Mouse (Mus musculus) CH12.LX (cell line): ENCODE data around the gene Vegfb. TPM values are rescaled to one million over a fixed set of nuclear protein-coding genes. Genes with fewer than 3 reads are reported as not detected.

Experiments used
- DNase-seq: peaks from one replicate; pipeline ENCODE4 v3.0.0-alpha.2; 2013; ENCODE audit errors: extremely low read depth
- H3K27ac ChIP-seq: 2 replicates; pipeline ENCODE4 v1.5.1; 2012; ENCODE audit warnings: low read depth, mild to moderate bottlenecking, control low read depth, moderate library complexity; ENCODE audit not compliant: insufficient read depth
- H3K27me3 ChIP-seq: replicated peaks from 2 replicates; pipeline ENCODE3; 2012; ENCODE audit warnings: inconsistent platforms
- H3K36me3 ChIP-seq, 2 experiments: replicated peaks in 1 of 2; 2 replicates each; pipeline versions ENCODE3 to v1.6.1; 2012; ENCODE audit warnings: inconsistent platforms in 1 of 2, low read length in 1 of 2, mild to moderate bottlenecking in 1 of 2, mixed read lengths in 1 of 2, moderate library complexity in 1 of 2; ENCODE audit not compliant: control insufficient read depth in 1 of 2, insufficient read depth in 1 of 2
- H3K4me1 ChIP-seq, 2 experiments: 2 replicates each; pipeline ENCODE4 v1.6.1; 2012; ENCODE audit warnings: inconsistent platforms in 1 of 2, moderate library complexity in 1 of 2; ENCODE audit not compliant: insufficient read depth in 2 of 2, control insufficient read depth in 1 of 2
- H3K4me2 ChIP-seq: 2 replicates; pipeline ENCODE4 v1.6.1; 2012; ENCODE audit warnings: low read depth, mild to moderate bottlenecking, control low read depth; ENCODE audit not compliant: poor library complexity, insufficient read depth, severe bottlenecking
- H3K4me3 ChIP-seq, 3 experiments: fragments of 150-350 bp in 1 of 3; sonication (generic) in 1 of 3; replicated peaks in 1 of 3; 2 replicates each; pipeline versions ENCODE3 to v1.5.1; 2011 to 2012; ENCODE audit warnings: low read depth in 2 of 3, low read length in 2 of 3, mild to moderate bottlenecking in 2 of 3, moderate library complexity in 2 of 3, control low read depth in 1 of 3, improper control_type of control experiment in 1 of 3, inconsistent platforms in 1 of 3, mixed read lengths in 1 of 3; ENCODE audit not compliant: poor library complexity in 1 of 3
- H3K79me2 ChIP-seq: replicated peaks from 2 replicates; pipeline ENCODE4 v1.6.1; 2012; ENCODE audit warnings: mild to moderate bottlenecking, moderate library complexity; ENCODE audit not compliant: control insufficient read depth, poor library complexity, insufficient read depth, severe bottlenecking; ENCODE audit errors: extremely low read depth
- H3K9ac ChIP-seq: 2 replicates; pipeline ENCODE4 v1.6.1; 2012; ENCODE audit warnings: low read depth, mild to moderate bottlenecking, control low read depth, moderate library complexity; ENCODE audit not compliant: insufficient read depth
- H3K9me3 ChIP-seq: replicated peaks from 2 replicates; pipeline ENCODE3; 2012; ENCODE audit warnings: low read length, inconsistent platforms, mixed read lengths
- BHLHE40 ChIP-seq: IDR thresholded peaks from 2 replicates; pipeline ENCODE4 v1.6.1; 2011; ENCODE audit warnings: mild to moderate bottlenecking, low read depth, low read length, improper control_type of control experiment
- CHD1 ChIP-seq: IDR thresholded peaks from 2 replicates; pipeline ENCODE4 v1.6.1; 2012; ENCODE audit warnings: low read depth, low read length, improper control_type of control experiment, inconsistent platforms
- CHD2 ChIP-seq: IDR thresholded peaks from 2 replicates; pipeline ENCODE4 v1.6.1; 2011; ENCODE audit warnings: low read length, improper control_type of control experiment
- CTCF ChIP-seq, 2 experiments: IDR thresholded peaks in 1 of 2; conservative IDR thresholded peaks in 1 of 2; 2 replicates each; pipeline ENCODE4 v1.5.1; 2011 to 2012; ENCODE audit warnings: low read depth in 2 of 2, low read length in 2 of 2, improper control_type of control experiment in 1 of 2, inconsistent platforms in 1 of 2, mild to moderate bottlenecking in 1 of 2, moderate library complexity in 1 of 2
- E2F4 ChIP-seq: IDR thresholded peaks from 2 replicates; pipeline ENCODE4 v1.6.1; 2011; ENCODE audit warnings: low read depth, low read length, improper control_type of control experiment; ENCODE audit not compliant: insufficient replicate concordance
- ELF1 ChIP-seq: IDR thresholded peaks from 2 replicates; pipeline ENCODE4 v1.6.1; 2014; ENCODE audit warnings: low read depth, mild to moderate bottlenecking, inconsistent platforms, low read length, improper control_type of control experiment
- GABPA ChIP-seq: IDR thresholded peaks from 2 replicates; pipeline ENCODE4 v1.6.1; 2012; ENCODE audit warnings: low read depth, low read length, improper control_type of control experiment, inconsistent platforms; ENCODE audit not compliant: insufficient replicate concordance
- HCFC1 ChIP-seq: IDR thresholded peaks from 2 replicates; pipeline ENCODE4 v1.6.1; 2012; ENCODE audit warnings: low read depth, mild to moderate bottlenecking, inconsistent platforms, low read length, improper control_type of control experiment
- JUN ChIP-seq: IDR thresholded peaks from 2 replicates; pipeline ENCODE4 v1.6.1; 2011; ENCODE audit warnings: low read depth, mild to moderate bottlenecking, low read length, improper control_type of control experiment, moderate library complexity; ENCODE audit not compliant: insufficient read depth
- JUND ChIP-seq: conservative IDR thresholded peaks from 2 replicates; pipeline ENCODE4 v1.6.1; 2011; ENCODE audit warnings: low read depth, low read length, improper control_type of control experiment
- KAT2A ChIP-seq: IDR thresholded peaks from 2 replicates; pipeline ENCODE4 v1.6.1; 2012; ENCODE audit warnings: low read length, improper control_type of control experiment, inconsistent platforms; ENCODE audit not compliant: insufficient replicate concordance
- MAX ChIP-seq: IDR thresholded peaks from 2 replicates; pipeline ENCODE4 v1.6.1; 2011; ENCODE audit warnings: low read length, improper control_type of control experiment
- MAZ ChIP-seq: IDR thresholded peaks from 2 replicates; pipeline ENCODE4 v1.6.1; 2012; ENCODE audit warnings: low read depth, mild to moderate bottlenecking, inconsistent platforms, low read length, improper control_type of control experiment, moderate library complexity
- MEF2A ChIP-seq: IDR thresholded peaks from 2 replicates; pipeline ENCODE4 v1.6.1; 2014; ENCODE audit warnings: low read depth, mild to moderate bottlenecking, inconsistent platforms, low read length, improper control_type of control experiment, borderline replicate concordance
- MXI1 ChIP-seq: IDR thresholded peaks from 2 replicates; pipeline ENCODE4 v1.6.1; 2011; ENCODE audit warnings: mild to moderate bottlenecking, low read depth, low read length, improper control_type of control experiment
- MYC ChIP-seq: IDR thresholded peaks from 2 replicates; pipeline ENCODE4 v1.6.1; 2011; ENCODE audit warnings: low read depth, mild to moderate bottlenecking, improper control_type of control experiment, low read length
- NELFE ChIP-seq: IDR thresholded peaks from 2 replicates; pipeline ENCODE4 v1.6.1; 2011; ENCODE audit warnings: low read depth, low read length, improper control_type of control experiment
- NRF1 ChIP-seq: IDR thresholded peaks from 2 replicates; pipeline ENCODE4 v1.6.1; 2014; ENCODE audit warnings: low read depth, mild to moderate bottlenecking, inconsistent platforms, low read length, improper control_type of control experiment, moderate library complexity
- POLR2A ChIP-seq: IDR thresholded peaks from 2 replicates; pipeline ENCODE4 v1.6.1; 2011; ENCODE audit warnings: low read depth, mild to moderate bottlenecking, improper control_type of control experiment, low read length
- POLR2AphosphoS2 ChIP-seq: IDR thresholded peaks from 2 replicates; pipeline ENCODE4 v1.6.1; 2011; ENCODE audit warnings: low read depth, low read length, improper control_type of control experiment
- RAD21 ChIP-seq: IDR thresholded peaks from 2 replicates; pipeline ENCODE4 v1.6.1; 2011; ENCODE audit warnings: low read depth, mild to moderate bottlenecking, low read length, improper control_type of control experiment, moderate library complexity
- RCOR1 ChIP-seq: conservative IDR thresholded peaks from 2 replicates; pipeline ENCODE4 v1.6.1; 2012; ENCODE audit warnings: low read depth, mild to moderate bottlenecking, inconsistent platforms, low read length, improper control_type of control experiment
- TBP ChIP-seq: conservative IDR thresholded peaks from 2 replicates; pipeline ENCODE4 v1.6.1; 2011; ENCODE audit warnings: low read depth, low read length, improper control_type of control experiment
- TCF12 ChIP-seq: IDR thresholded peaks from 2 replicates; pipeline ENCODE4 v1.6.1; 2014; ENCODE audit warnings: low read depth, mild to moderate bottlenecking, inconsistent platforms, low read length, improper control_type of control experiment
- USF2 ChIP-seq: conservative IDR thresholded peaks from 2 replicates; pipeline ENCODE4 v1.6.1; 2011; ENCODE audit warnings: low read depth, low read length, improper control_type of control experiment
- ZC3H11A ChIP-seq: IDR thresholded peaks from 2 replicates; pipeline ENCODE4 v1.6.1; 2012; ENCODE audit warnings: low read depth, mild to moderate bottlenecking, inconsistent platforms, low read length, improper control_type of control experiment
- ZKSCAN1 ChIP-seq: IDR thresholded peaks from 2 replicates; pipeline ENCODE4 v1.6.1; 2012; ENCODE audit warnings: low read depth, inconsistent platforms, low read length, improper control_type of control experiment, borderline replicate concordance
- ZMIZ1 ChIP-seq: IDR thresholded peaks from 2 replicates; pipeline ENCODE4 v1.6.1; 2012; ENCODE audit warnings: low read depth, mild to moderate bottlenecking, inconsistent platforms, low read length, improper control_type of control experiment
- ZNF384 ChIP-seq: IDR thresholded peaks from 2 replicates; pipeline ENCODE4 v1.6.1; 2012; ENCODE audit warnings: low read depth, low read length, improper control_type of control experiment, inconsistent platforms
- dilution Hi-C: fragments of 300-500 bp; cut with MboI; formaldehyde crosslinking; loops from 2 replicates; pipeline ENCODE4 v1.14.3; 2020; ENCODE audit warnings: low sequenced_read_pairs; ENCODE audit not compliant: extremely low pct_unique_long_range_greater_than_20kb, extremely low pct_ligation_motif_present
- in situ Hi-C: fragments of 300-500 bp; cut with MboI; formaldehyde crosslinking; loops from 3 replicates; pipeline ENCODE4 v1.14.3; 2019; ENCODE audit warnings: low sequenced_read_pairs, low pct_ligation_motif_present, low pct_unique_long_range_greater_than_20kb, mixed read lengths
- polyA plus RNA-seq: library from polyadenylated mRNA; unstranded; fragments of >175 nt; gene quantifications from 2 replicates; pipeline ENCODE4 v1.2.1, GENCODE M21; 2012; ENCODE audit warnings: low read depth; ENCODE audit not compliant: insufficient read length
- total RNA-seq, 2 experiments: library from RNA; depleted of rRNA; stranded (reverse); fragments of 300-350 nt in 1 of 2; fragments of >200 nt in 1 of 2; gene quantifications; 2 replicates each; pipeline ENCODE4 v1.2.3; 2012 to 2014

The Vegfb gene
- total and polyA plus RNA-seq, 3 experiments, result 3.2 to 35.1 (median 13.2) TPM

DNA sequence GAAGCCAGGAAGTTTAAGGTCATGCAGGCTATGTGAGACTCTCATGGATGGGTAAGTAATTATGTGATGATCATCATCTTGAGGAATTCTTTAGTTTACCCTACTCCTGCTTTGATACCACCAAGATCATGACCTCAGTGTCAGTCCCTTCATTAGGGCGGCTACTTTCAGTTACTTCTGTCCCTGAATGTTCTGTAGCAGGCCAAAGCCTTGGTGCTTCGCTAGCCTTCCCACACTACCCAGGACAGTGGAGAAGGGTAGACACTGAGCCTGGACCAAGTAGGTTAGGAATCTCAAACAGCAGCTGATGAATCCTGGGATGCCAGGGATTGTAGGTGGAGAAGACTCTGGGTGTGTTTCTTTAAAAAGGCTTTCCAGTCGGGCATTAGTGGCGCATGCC is 6.0 kb downstream of the Vegfb start:
- dilution Hi-C loops (no loop called here), in situ Hi-C loops (no loop called here)
- peaks cover 27 to 64% of the 10 kb centered on the region in 2 experiments for H3K36me3 ChIP-seq
- peaks cover 22 to 50% of the 10 kb centered on the region in 2 experiments for H3K4me1 ChIP-seq
- no peaks in the 10 kb centered on the region for H3K27me3 ChIP-seq
- H3K79me2 ChIP-seq, result peaks cover 17% of the 10 kb centered on the region
- no peak for DNase-seq
- peak overlapping the region; percentile 78 for H3K9ac ChIP-seq
- no peak overlapping the region for H3K27ac ChIP-seq
- TF ChIP-seq ZKSCAN1, result no peak
- no peak for TF ChIP-seq TCF12
- no peak for TF ChIP-seq E2F4
- no peak for TF ChIP-seq JUN
- no peak for TF ChIP-seq USF2
- TF ChIP-seq RCOR1, result no peak
- no peak for TF ChIP-seq RAD21
- no peak for TF ChIP-seq JUND
- no peak for TF ChIP-seq CTCF (conservative IDR thresholded peaks at IDR 0.05 in 1 of 2, IDR thresholded peaks at IDR 0.05 in 1 of 2; ENCODE audit: low read depth in 2 of 2, low read length in 2 of 2)
- no peak for TF ChIP-seq NRF1
- TF ChIP-seq MXI1, result no peak
- no peak for TF ChIP-seq TBP
- TF ChIP-seq ZC3H11A, result no peak
- TF ChIP-seq MEF2A, result no peak
- TF ChIP-seq MAX, result no peak
- peak overlapping the region; percentile 84 for H3K4me2 ChIP-seq
- H3K4me3 ChIP-seq, result peak overlapping the region in 2 of 3 experiments; percentile 73 to 83
- no peaks in the 10 kb centered on the region for H3K9me3 ChIP-seq

DNA sequence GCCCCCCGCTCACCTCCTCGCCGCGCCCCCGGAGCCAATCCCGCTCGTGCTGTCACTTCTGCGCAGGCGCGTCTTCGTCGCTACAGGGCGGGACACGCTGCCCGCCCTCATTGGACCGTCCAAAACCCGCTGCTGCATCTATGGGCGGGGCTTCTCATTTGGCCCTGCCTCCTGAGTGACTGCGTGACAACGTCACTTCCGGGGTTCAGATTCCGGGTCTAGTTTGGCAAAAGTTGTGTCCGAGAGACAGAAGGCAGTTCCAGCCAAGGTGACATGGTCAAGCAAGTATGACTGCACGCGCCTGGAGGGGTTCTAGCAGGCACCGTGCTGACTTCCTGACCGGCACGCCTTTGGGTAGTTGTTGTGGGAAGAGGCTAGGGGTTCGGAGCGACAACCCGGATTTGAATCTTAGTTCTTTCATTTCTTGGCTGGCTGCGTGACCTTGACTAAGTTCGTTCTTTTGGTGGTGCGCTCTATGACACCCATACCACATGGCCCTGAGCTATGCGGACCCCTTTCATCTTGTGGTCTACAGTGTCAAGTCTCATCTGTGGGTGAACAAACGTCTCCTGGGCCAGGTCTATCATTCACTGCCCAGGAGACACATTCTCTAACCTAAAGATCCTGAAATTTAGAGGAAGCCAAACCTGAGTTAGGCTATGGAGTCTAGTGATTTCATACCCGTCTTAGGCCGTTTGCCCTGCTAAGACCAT is 6.9 kb downstream of the Vegfb start, which contains the start of gene Fkbp2:
TSS of gene Fkbp2 (minus strand) at position 121 of the 713 bp plus-strand sequence.
- Histone ChIP-seq H3K79me2 (peaks cover 26% of the 10 kb centered on the region), H3K27ac (peak within 1 kb of the TSS; percentile 65), H3K4me3 (peak within 1 kb of the TSS; percentile 73 to 83 (median 79)), H3K4me2 (peak within 1 kb of the TSS; percentile 84), H3K36me3 (peaks cover 27 to 59% of the 10 kb centered on the region in 2 experiments), H3K4me1 (peaks cover 15 to 44% of the 10 kb centered on the region in 2 experiments), H3K9me3 (no peaks in the 10 kb centered on the region), H3K27me3 (no peaks in the 10 kb centered on the region), H3K9ac (peak within 1 kb of the TSS; percentile 78)
- DNase-seq, result peak; percentile 98
- dilution Hi-C loops, result no loop called here
- in situ Hi-C loops, result no loop called here
- TF ChIP-seq CHD1 (no peak), MYC (peak; percentile 75; the same call in 1 of the 2 replicates), NRF1 (peak; percentile 93), JUND (no peak), CTCF (conservative IDR thresholded peaks at IDR 0.05 in 1 of 2, IDR thresholded peaks at IDR 0.05 in 1 of 2; ENCODE audit: low read depth in 2 of 2, low read length in 2 of 2) (no peak), MEF2A (no peak), HCFC1 (peak; percentile 73), ZMIZ1 (peak; percentile 97), ELF1 (peak; percentile 94), NELFE (peak; percentile 98), GABPA (no peak), POLR2A (peak; percentile 100), E2F4 (0 out of 2 replicates have a peak, but pooled peaks have one; percentile 26), MAX (peak; percentile 15; the same call in 1 of the 2 replicates), MXI1 (peak; percentile 88), ZC3H11A (no peak), ZNF384 (no peak), POLR2AphosphoS2 (peak; percentile 96), MAZ (0 out of 2 replicates have a peak, but pooled peaks have one; percentile 72), CHD2 (peak; percentile 59; the same call in 1 of the 2 replicates), USF2 (no peak), KAT2A (0 out of 2 replicates have a peak, but pooled peaks have one; percentile 59), TCF12 (peak; percentile 90), BHLHE40 (peak; percentile 44)
